Comparison of ENCODE assay signal across 29 mouse cellular contexts in the genomic region with DNA sequence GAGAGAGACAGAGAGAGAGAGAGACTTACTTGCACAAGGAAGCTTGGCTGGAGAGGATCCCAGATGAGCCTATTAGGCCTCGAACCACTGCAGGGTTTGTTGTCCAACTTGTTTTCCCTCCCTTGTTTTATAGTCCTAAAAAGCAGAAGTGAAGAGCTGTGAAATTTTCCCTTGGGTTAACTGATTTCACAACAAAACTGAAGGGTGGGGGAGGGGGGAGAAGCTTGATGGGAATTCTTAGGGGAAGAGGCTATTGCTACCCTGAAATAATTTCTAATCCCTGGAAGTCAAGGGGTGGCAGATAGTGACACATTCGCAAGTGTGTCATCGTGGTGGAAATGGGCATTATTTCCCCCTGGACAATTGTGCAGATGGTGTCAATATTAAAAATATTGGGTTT. TPM values are rescaled to one million over a fixed set of nuclear protein-coding genes. Genes with fewer than 3 reads are reported as not detected.
A peak's percentile ranks its signal among the peaks of the same experiment; 100 is the strongest.
DNase-seq lines count a peak whose midpoint lies in the region; ATAC-seq and TF ChIP-seq lines count a peak whose summit lies in the region.
"Had no signal": no experiment of that assay in that cellular context is flagged by ENCODE, and none has a peak within 500 bp of the region (broad histone marks: within the 10 kb centered on the region; RNA-seq: fewer than 3 reads in every experiment).

A gene (minus strand): TSS at position 101 of the 400 bp plus-strand sequence.

- WGBS in kidney, adult 2 months, result 88% methylated on average over 3 of the region's 3 CpGs
- WGBS in liver, embryonic 12.5 days (ENCODE audit: insufficient replicate concordance), result 73% methylated on average over 3 of the region's 3 CpGs

- no peak for TF ChIP-seq POLR2A in kidney, adult 2 months (IDR thresholded peaks at IDR 0.05; ENCODE audit: low read depth, low read length)

- H3K36me3 ChIP-seq in kidney, adult 2 months (ENCODE audit: control insufficient read depth, insufficient read depth, low read length), result no peaks in the 10 kb centered on the region
- H3K36me3 ChIP-seq in G1E (replicated peaks), result peaks cover 5% of the 10 kb centered on the region
- no peaks in the 10 kb centered on the region for H3K36me3 ChIP-seq in liver, embryonic 12.5 days
- H3K36me3 ChIP-seq: embryonic facial prominence, embryonic 15.5 days; hindbrain, embryonic 10.5 days; limb, embryonic 15.5 days; midbrain, embryonic 10.5 days; stomach, embryonic 15.5 days had no signal

- no peaks in the 10 kb centered on the region for H3K27me3 ChIP-seq in kidney, adult 2 months (replicated peaks; ENCODE audit: control insufficient read depth, insufficient read depth, low read length)
- H3K27me3 ChIP-seq in G1E (ENCODE audit: insufficient read depth, low read length), result no peaks in the 10 kb centered on the region
- H3K27me3 ChIP-seq in liver, embryonic 12.5 days (replicated peaks), result no peaks in the 10 kb centered on the region
- H3K27me3 ChIP-seq: embryonic facial prominence, embryonic 15.5 days; limb, embryonic 15.5 days; stomach, embryonic 15.5 days had no signal

- H3K4me3 ChIP-seq in kidney, adult 2 months (ENCODE audit: insufficient read depth, low read depth, low read length), result no peak within 1 kb of the TSS
- H3K4me3 ChIP-seq in G1E (ENCODE audit: low read depth, low read length), result peak within 1 kb of the TSS; percentile 49; the same call in 1 of the 2 replicates
- H3K4me3 ChIP-seq in liver, embryonic 12.5 days, result no peak within 1 kb of the TSS
- H3K4me3 ChIP-seq: embryonic facial prominence, embryonic 15.5 days; heart, adult 2 months; hindbrain, embryonic 10.5 days; left cerebral cortex, adult 2 months; limb, embryonic 15.5 days; midbrain, embryonic 10.5 days; stomach, embryonic 15.5 days had no signal

- peak; percentile 11 for DNase-seq in kidney, adult 2 months
- DNase-seq in kidney, postnatal 14 days, result no peak
- no peak for DNase-seq in G1E (ENCODE audit: low spot score)
- DNase-seq in lung, postnatal 14 days, result no peak
- DNase-seq: adrenal gland, postnatal 10 days; cerebellum, adult 9-10 months; gastrocnemius, postnatal 10 days; heart, adult 2 months; left cerebral cortex, postnatal 4 days; lung, embryonic 14.5 days; lung, postnatal 36 days; right cerebral cortex, postnatal 14 days; spleen, adult 18-20 months; thymus, postnatal 25 days had no signal

- no peak within 1 kb of the TSS for H3K9ac ChIP-seq in liver, embryonic 12.5 days
- H3K9ac ChIP-seq: embryonic facial prominence, embryonic 15.5 days; limb, embryonic 15.5 days; lung, embryonic 14.5 days; stomach, embryonic 15.5 days had no signal

- no peak within 1 kb of the TSS for H3K27ac ChIP-seq in kidney, adult 2 months (ENCODE audit: insufficient read depth, low read depth, low read length)
- H3K27ac ChIP-seq in liver, embryonic 12.5 days, result no peak within 1 kb of the TSS
- H3K27ac ChIP-seq: embryonic facial prominence, embryonic 15.5 days; heart, adult 2 months; hindbrain, embryonic 10.5 days; left cerebral cortex, adult 2 months; limb, embryonic 15.5 days; midbrain, embryonic 10.5 days; stomach, embryonic 15.5 days had no signal

- H3K9me3 ChIP-seq in G1E (replicated peaks), result no peaks in the 10 kb centered on the region
- no peaks in the 10 kb centered on the region for H3K9me3 ChIP-seq in liver, embryonic 12.5 days (replicated peaks)
- H3K9me3 ChIP-seq: embryonic facial prominence, embryonic 15.5 days; hindbrain, embryonic 10.5 days; limb, embryonic 15.5 days; midbrain, embryonic 10.5 days; stomach, embryonic 15.5 days had no signal

- H3K4me2 ChIP-seq in liver, embryonic 12.5 days, result 0 out of 2 replicates have a peak within 1 kb of the TSS, but pooled peaks have one; percentile 11
- H3K4me2 ChIP-seq: embryonic facial prominence, embryonic 15.5 days; limb, embryonic 15.5 days; lung, embryonic 14.5 days; stomach, embryonic 15.5 days had no signal

- no peak for ATAC-seq in G1E (ENCODE audit: extremely low read depth, insufficient number of reproducible peaks, low FRiP score, poor library complexity, severe bottlenecking)
- ATAC-seq in liver, embryonic 12.5 days, result no peak
- peak; percentile 32; the same call in 1 of the 2 replicates for ATAC-seq in neutrophil, adult 5-6 weeks (ENCODE audit: extremely low read depth, insufficient number of reproducible peaks, low FRiP score, poor library complexity, severe bottlenecking)
- ATAC-seq in erythroid progenitor cell, adult 5-6 weeks (replicated peaks; ENCODE audit: low FRiP score, poor library complexity, severe bottlenecking), result no peak
- ATAC-seq: forebrain, embryonic 16.5 days; hindbrain, embryonic 16.5 days; intestine, embryonic 16.5 days had no signal

- TF ChIP-seq CTCF in kidney, adult 2 months (conservative IDR thresholded peaks at IDR 0.05; ENCODE audit: insufficient read depth, insufficient read length, low read depth, low read length), result no peak
- no peak for TF ChIP-seq CTCF in G1E (IDR thresholded peaks at IDR 0.05; ENCODE audit: low read depth, low read length)

- no peaks in the 10 kb centered on the region for H3K4me1 ChIP-seq in kidney, adult 2 months (ENCODE audit: control insufficient read depth, insufficient read depth, low read length)
- peaks cover 80% of the 10 kb centered on the region for H3K4me1 ChIP-seq in G1E (ENCODE audit: insufficient read depth, low read depth, low read length)
- H3K4me1 ChIP-seq in liver, embryonic 12.5 days, result peaks cover 17% of the 10 kb centered on the region
- H3K4me1 ChIP-seq: embryonic facial prominence, embryonic 15.5 days; hindbrain, embryonic 10.5 days; limb, embryonic 15.5 days; midbrain, embryonic 10.5 days; stomach, embryonic 15.5 days had no signal

RNA-seq across cellular contexts. Expression of the gene that starts here (rescaled TPM):
- 0.60 and 0.72 TPM in 2 replicates for polyA plus RNA-seq in kidney, adult 2 months (2012; rRNA removed)
- total RNA-seq in G1E (2014; fragmentation: Nextera tagmentation) (56.0 and 82.2 TPM in 2 replicates), G1E (2017) (11.2 and 12.2 TPM in 2 replicates)
- 0.18 and 0.26 TPM in 2 replicates for polyA plus RNA-seq in G1E (2012)
- polyA plus RNA-seq in liver, embryonic 12.5 days (2016; fragmentation: Nextera tagmentation; extraction: Ambion mirVana), result 0.38 and 0.44 TPM in 2 replicates
- total RNA-seq in neutrophil, adult 5-6 weeks (2017), result 7,111 and 7,665 TPM in 2 replicates
- total RNA-seq in erythroid progenitor cell, adult 5-6 weeks (2015; ENCODE audit: low replicate concordance), result 1.1 and 7.5 TPM in 2 replicates
- total RNA-seq in erythroid progenitor cell, adult 5-6 weeks (2017; ENCODE audit: low replicate concordance), result 2.3 TPM in 1 of 2 replicates, not detected in the other
- total RNA-seq: layer of hippocampus, postnatal 10 days; midbrain, postnatal 0 days had no signal
- polyA plus RNA-seq: C2C12; forebrain, embryonic 16.5 days; hindbrain, embryonic 10.5 days; hindbrain, embryonic 16.5 days; lung, embryonic 14.5 days; midbrain, embryonic 10.5 days had no signal

Comparison
In these comparisons a context has a peak if more than half of its experiments do, and no peak if none do; other contexts are left out.
1. RNA of the gene that starts here (total RNA-seq): 7,111 to 7,665 TPM in neutrophil, adult 5-6 weeks; 11.2 to 82.2 TPM in G1E and 1.1 to 7.5 TPM in erythroid progenitor cell, adult 5-6 weeks; every median in the first group is over 10 times any median in the second.
2. Peak in DNase-seq in kidney, adult 2 months; RNA of the gene not detected or under 1 TPM.